Mouse (Mus musculus) T-cell, adult 2 months (primary cell): ENCODE measurements around the gene Upf2.
"Not testable (repeated sequence)": the region's sequence is repeated elsewhere in the genome, so short reads cannot be mapped to it uniquely, and the experiment has no call there.

Experiments
- DNase-seq: peaks from one replicate; pipeline ENCODE4 v3.0.0; 2022; ENCODE audit warnings: low spot score

Gene Upf2

GRCm38 (mm10) chr2:5949821-5950220 is 1.4 kb upstream of the Upf2 start:
- not testable (repeated sequence) for DNase-seq

- no peak for DNase-seq
Observed at GRCm38 (mm10) chr2:5950305-5950704, 964 bp upstream of the Upf2 start.

GRCm38 (mm10) chr2:5951621-5952211 is 447 bp downstream of the Upf2 start:
- peak; percentile 39 for DNase-seq

GRCm38 (mm10) chr2:5957705-5958104 is 6.4 kb downstream of the Upf2 start:
- no peak for DNase-seq

- DNase-seq: no peak
Observed at GRCm38 (mm10) chr2:5962265-5962664, 11.0 kb downstream of the Upf2 start.

GRCm38 (mm10) chr2:5963729-5964128 is 12.5 kb downstream of the Upf2 start:
- DNase-seq: not testable (repeated sequence)

- DNase-seq: no peak
Observed at GRCm38 (mm10) chr2:5965972-5966371, 14.7 kb downstream of the Upf2 start.

- DNase-seq: not testable (repeated sequence)
Observed at GRCm38 (mm10) chr2:5970629-5971028, 19.4 kb downstream of the Upf2 start.

GRCm38 (mm10) chr2:5977532-5977931 is 26.3 kb downstream of the Upf2 start:
- DNase-seq: no peak

- peak; percentile 10 for DNase-seq
Observed at GRCm38 (mm10) chr2:5995538-5995937, 44.3 kb downstream of the Upf2 start.

GRCm38 (mm10) chr2:6003949-6004348 is 52.7 kb downstream of the Upf2 start:
- DNase-seq: no peak

GRCm38 (mm10) chr2:6014532-6014931 is 63.3 kb downstream of the Upf2 start:
- no peak for DNase-seq

GRCm38 (mm10) chr2:6015182-6015581 is 63.9 kb downstream of the Upf2 start:
- not testable (repeated sequence) for DNase-seq

GRCm38 (mm10) chr2:6020570-6020969 is 69.3 kb downstream of the Upf2 start:
- DNase-seq: no peak

GRCm38 (mm10) chr2:6042644-6043043 is 91.4 kb downstream of the Upf2 start:
- no peak for DNase-seq

- no peak for DNase-seq
Observed at GRCm38 (mm10) chr2:6046796-6047195, 95.5 kb downstream of the Upf2 start.

- DNase-seq: no peak
Observed at GRCm38 (mm10) chr2:6048570-6048969, 97.3 kb downstream of the Upf2 start.

GRCm38 (mm10) chr2:6049018-6049417 is 97.7 kb downstream of the Upf2 start:
- no peak for DNase-seq

- DNase-seq: no peak
Observed at GRCm38 (mm10) chr2:6055466-6055865, 104.2 kb downstream of the Upf2 start.

- DNase-seq: no peak
Observed at GRCm38 (mm10) chr2:6056518-6056917, 105.2 kb downstream of the Upf2 start.

- no peak for DNase-seq
Observed at GRCm38 (mm10) chr2:6059291-6059690, 108.0 kb downstream of the Upf2 start.

- no peak for DNase-seq
Observed at GRCm38 (mm10) chr2:6060071-6060804, 109.0 kb downstream of the Upf2 start.

GRCm38 (mm10) chr2:6067341-6067740 is 116.1 kb downstream of the Upf2 start:
- DNase-seq: no peak

- DNase-seq: no peak
Observed at GRCm38 (mm10) chr2:6070925-6071324, 119.7 kb downstream of the Upf2 start.
